Mouse (Mus musculus) spleen, adult 2 months (tissue): ENCODE results near the gene Nabp1. TPM values are rescaled to one million over a fixed set of nuclear protein-coding genes. Genes with fewer than 3 reads are reported as not detected.
A peak's percentile ranks its signal among the peaks of the same experiment; 100 is the strongest.

ENCODE experiments used
- DNase-seq, 2 experiments: peaks; one replicate each; pipeline versions ENCODE4 v3.0.0 to v3.0.0-alpha.2; 2012 to 2021; ENCODE audit warnings: low spot score in 2 of 2, low read depth in 1 of 2
- H3K27ac ChIP-seq: fragments of 200-500 bp; 2 replicates; pipeline ENCODE4 v1.5.1; 2012; ENCODE audit warnings: low read length, inconsistent platforms; ENCODE audit not compliant: insufficient read depth
- H3K27me3 ChIP-seq: fragments of 200-500 bp; 2 replicates; pipeline ENCODE4 v1.6.1; 2012; ENCODE audit warnings: mild to moderate bottlenecking, moderate library complexity, low read length, inconsistent platforms; ENCODE audit not compliant: control insufficient read depth, insufficient read depth
- H3K36me3 ChIP-seq: fragments of 200-500 bp; 2 replicates; pipeline ENCODE4 v1.6.1; 2012; ENCODE audit warnings: mild to moderate bottlenecking, low read length, inconsistent platforms; ENCODE audit not compliant: control insufficient read depth, insufficient read depth
- H3K4me1 ChIP-seq: fragments of 200-500 bp; 2 replicates; pipeline ENCODE4 v1.6.1; 2011; ENCODE audit warnings: inconsistent platforms; ENCODE audit not compliant: control insufficient read depth, insufficient read depth, insufficient read length
- H3K4me3 ChIP-seq: fragments of 200-500 bp; 2 replicates; pipeline ENCODE4 v1.5.1; 2011; ENCODE audit warnings: mild to moderate bottlenecking, inconsistent platforms; ENCODE audit not compliant: insufficient read depth, insufficient read length; ENCODE audit errors: extremely low read depth
- CTCF ChIP-seq: fragments of 200-500 bp; IDR thresholded peaks from 2 replicates; pipeline ENCODE4 v1.5.1; 2011; ENCODE audit warnings: mild to moderate bottlenecking, inconsistent platforms; ENCODE audit not compliant: insufficient read depth, insufficient read length, insufficient replicate concordance; ENCODE audit errors: extremely low read depth
- POLR2A ChIP-seq: fragments of 200-500 bp; IDR thresholded peaks from 2 replicates; pipeline ENCODE4 v1.6.1; 2011; ENCODE audit warnings: low read depth, low read length, inconsistent platforms
- WGBS: fragments of 180-500 bp; shearing (Covaris S2); methylation state at CpG from one replicate; pipeline ENCODE4 v1.1.7; 2018; 5-methylcytosine and 5-hydroxymethylcytosine counted together
- polyA plus RNA-seq: library from polyadenylated mRNA; depleted of rRNA; stranded (reverse); fragments of >200 nt; gene quantifications from 2 replicates; pipeline ENCODE4 v1.2.3, GENCODE M21; 2012

The Nabp1 gene
- polyA plus RNA-seq, 1 experiment, result 11.7 TPM

- Histone ChIP-seq H3K4me3 (no peak overlapping the region), H3K4me1 (no peaks in the 10 kb centered on the region), H3K27me3 (no peaks in the 10 kb centered on the region), H3K27ac (no peak overlapping the region), H3K36me3 (peaks cover 14% of the 10 kb centered on the region)
- DNase-seq, result no peak
- WGBS, result 72% methylated on average over 2 of the region's 2 CpGs
- TF ChIP-seq CTCF (no peak), POLR2A (no peak)
Measured at GRCm38 (mm10) chr1:51468077-51468476, 10.1 kb downstream of the Nabp1 start.

- TF ChIP-seq POLR2A (no peak), CTCF (no peak)
- H3K36me3 ChIP-seq, result peaks cover 11% of the 10 kb centered on the region
- H3K4me3 ChIP-seq, result no peak overlapping the region
- no peak for DNase-seq
- no peaks in the 10 kb centered on the region for H3K4me1 ChIP-seq
- no peak overlapping the region for H3K27ac ChIP-seq
- WGBS, result 83% methylated on average over 5 of the region's 5 CpGs
- H3K27me3 ChIP-seq, result no peaks in the 10 kb centered on the region
Measured at GRCm38 (mm10) chr1:51467181-51467580, 11.0 kb downstream of the Nabp1 start.

- Histone ChIP-seq H3K4me1 (no peaks in the 10 kb centered on the region), H3K27me3 (no peaks in the 10 kb centered on the region), H3K27ac (no peak overlapping the region), H3K4me3 (no peak overlapping the region), H3K36me3 (peaks cover 8% of the 10 kb centered on the region)
- TF ChIP-seq POLR2A (no peak), CTCF (no peak)
- DNase-seq, result peak in 1 of 2 experiments; percentile 19
- 12% methylated on average over 1 of the region's 1 CpGs for WGBS
Measured at GRCm38 (mm10) chr1:51466385-51466784, 11.8 kb downstream of the Nabp1 start.

GRCm38 (mm10) chr1:51465285-51465684, 12.9 kb downstream of the Nabp1 start:
- TF ChIP-seq POLR2A (no peak), CTCF (no peak)
- H3K4me1 ChIP-seq, result no peaks in the 10 kb centered on the region
- no peak for DNase-seq
- H3K27me3 ChIP-seq, result no peaks in the 10 kb centered on the region
- peaks cover 4% of the 10 kb centered on the region for H3K36me3 ChIP-seq
- H3K4me3 ChIP-seq, result no peak overlapping the region
- 28% methylated on average over 2 of the region's 2 CpGs for WGBS
- no peak overlapping the region for H3K27ac ChIP-seq

- WGBS, result 91% methylated on average over 5 of the region's 5 CpGs
- H3K36me3 ChIP-seq, result 0 out of 2 replicates have a peak, but pooled peaks cover 1% of the 10 kb centered on the region
- no peak overlapping the region for H3K27ac ChIP-seq
- no peak overlapping the region for H3K4me3 ChIP-seq
- no peaks in the 10 kb centered on the region for H3K27me3 ChIP-seq
- no peak for DNase-seq
- no peaks in the 10 kb centered on the region for H3K4me1 ChIP-seq
- TF ChIP-seq POLR2A, result no peak
- TF ChIP-seq CTCF, result no peak
Measured at GRCm38 (mm10) chr1:51463038-51463437, 15.2 kb downstream of the Nabp1 start.

- TF ChIP-seq CTCF (peak; percentile 45; the same call in 1 of the 2 replicates), POLR2A (no peak)
- DNase-seq, result peak; percentile 40 to 49
- Histone ChIP-seq H3K4me3 (no peak overlapping the region), H3K4me1 (no peaks in the 10 kb centered on the region), H3K36me3 (no peaks in the 10 kb centered on the region), H3K27me3 (no peaks in the 10 kb centered on the region), H3K27ac (no peak overlapping the region)
- 49% methylated on average over 10 of the region's 10 CpGs for WGBS
Measured at GRCm38 (mm10) chr1:51458731-51459450, 19.3 kb downstream of the Nabp1 start.

GRCm38 (mm10) chr1:51458089-51458488, 20.1 kb downstream of the Nabp1 start:
- DNase-seq, result no peak
- WGBS, result 83% methylated on average over 6 of the region's 6 CpGs
- H3K4me3 ChIP-seq, result no peak overlapping the region

More at GRCm38 (mm10) chr1:51458089-51458488, 20.1 kb downstream of the Nabp1 start:
- H3K36me3 ChIP-seq, result no peaks in the 10 kb centered on the region
- TF ChIP-seq POLR2A (no peak), CTCF (no peak)
- no peaks in the 10 kb centered on the region for H3K4me1 ChIP-seq
- no peaks in the 10 kb centered on the region for H3K27me3 ChIP-seq
- no peak overlapping the region for H3K27ac ChIP-seq
